Mouse (Mus musculus): ENCODE results near the gene Btbd35f24.
"Not testable (repeated sequence)": the region's sequence is repeated elsewhere in the genome, so short reads cannot be mapped to it uniquely, and the experiment has no call there.

Gene Btbd35f24

GRCm38 (mm10) chrX:3195727-3196126, at the start of gene Btbd35f24:
Gene Btbd35f24, minus strand, starts transcription at chrX:3195827.
- DNase-seq: not testable (repeated sequence)

Data from right cerebral cortex, postnatal 14 days (tissue).